Mouse (Mus musculus): ENCODE results near the gene Spg21.

The Spg21 gene

DNA sequence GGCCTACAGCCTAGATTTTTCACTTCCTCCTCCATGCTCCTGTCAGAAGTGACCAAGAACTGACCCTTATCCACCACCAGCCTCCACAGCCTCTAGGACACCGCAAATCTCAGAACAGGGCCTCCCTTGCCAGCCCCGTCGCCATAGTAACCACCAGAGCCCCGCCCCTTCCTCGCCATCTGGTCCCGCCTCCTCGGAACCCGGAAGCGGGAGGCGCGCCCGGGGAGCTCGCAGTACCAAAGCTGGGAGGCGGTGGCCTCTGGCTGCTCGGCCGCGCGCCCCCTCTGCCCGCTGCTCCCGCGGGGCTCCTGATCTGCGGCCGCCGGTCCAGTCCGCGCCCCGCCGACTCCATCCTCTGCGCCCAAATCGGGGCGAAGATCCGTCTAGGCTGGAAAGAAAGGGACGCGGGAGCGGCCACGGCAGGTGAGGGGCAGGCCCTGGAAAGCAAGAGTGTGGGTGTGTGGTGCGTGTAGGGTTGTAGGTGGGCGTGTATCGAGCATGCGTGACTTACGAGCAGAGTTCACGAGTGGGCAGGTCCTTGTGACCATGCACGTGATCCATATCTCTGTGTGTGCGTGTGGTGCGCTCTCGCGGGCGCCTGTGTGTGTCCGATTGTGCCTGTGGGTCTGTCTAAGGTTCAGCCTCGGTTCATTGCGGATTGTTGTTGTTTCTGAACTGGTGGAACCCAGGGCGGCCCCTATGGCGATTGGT lies at the start of gene Spg21:
Spg21 (plus strand) TSS at position 216 of the 711 bp plus-strand sequence.
- peak; percentile 83 for DNase-seq (ENCODE audit: low read depth, low spot score)

GRCm38 (mm10) chr9:65411326-65411725 lies 49.4 kb upstream of the Spg21 start:
- no peak for DNase-seq (ENCODE audit: low read depth, low spot score)

GRCm38 (mm10) chr9:65417738-65418137 lies 43.0 kb upstream of the Spg21 start:
- DNase-seq (ENCODE audit: low read depth, low spot score), result no peak

GRCm38 (mm10) chr9:65419633-65420032 lies 41.1 kb upstream of the Spg21 start:
- no peak for DNase-seq (ENCODE audit: low read depth, low spot score)

DNA sequence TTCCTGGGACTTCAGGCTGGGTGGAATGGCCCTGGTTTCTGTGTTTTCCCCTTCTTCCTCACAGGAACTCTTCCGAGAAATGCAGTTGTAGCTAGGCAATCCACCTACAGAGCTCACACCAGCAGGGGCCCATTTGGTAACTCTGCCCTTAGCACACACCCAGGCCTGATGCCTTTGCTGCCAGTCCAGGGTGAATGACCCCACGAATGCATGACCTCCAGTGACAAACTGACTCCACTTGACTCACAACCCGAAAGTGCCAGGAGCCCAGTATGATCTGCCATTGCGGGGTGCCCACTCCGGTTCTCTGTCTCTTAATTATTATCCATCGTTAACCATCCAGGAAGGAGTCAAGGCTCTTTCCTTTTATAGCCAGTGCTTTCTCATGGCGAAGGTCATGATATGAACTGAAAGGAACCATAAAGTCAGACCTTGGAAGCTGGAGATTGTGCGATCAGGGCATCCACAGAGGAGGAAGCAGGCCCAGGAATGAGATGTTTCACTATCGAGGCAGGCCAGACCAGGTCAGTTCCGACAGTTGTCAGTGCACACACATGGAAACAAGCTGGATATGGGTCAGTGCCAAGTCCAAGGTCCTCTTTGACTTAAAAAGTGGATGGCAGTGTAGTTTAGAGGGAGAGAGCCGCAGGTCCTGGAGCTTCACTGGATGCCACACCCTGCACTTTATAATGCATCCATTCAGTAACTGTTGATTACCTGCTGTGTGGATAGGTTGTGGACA lies 37.8 kb upstream of the Spg21 start, which contains the start of gene Slc51b:
Slc51b (minus strand) TSS at position 196 of the 742 bp plus-strand sequence.
- DNase-seq (ENCODE audit: low read depth, low spot score), result no peak

- DNase-seq (ENCODE audit: low read depth, low spot score), result no peak
Observed at GRCm38 (mm10) chr9:65424393-65424792, 36.4 kb upstream of the Spg21 start.

- DNase-seq (ENCODE audit: low read depth, low spot score), result no peak
Observed at GRCm38 (mm10) chr9:65427511-65427910, 33.2 kb upstream of the Spg21 start.

GRCm38 (mm10) chr9:65428003-65428402 lies 32.7 kb upstream of the Spg21 start:
- DNase-seq (ENCODE audit: low read depth, low spot score), result no peak

DNA sequence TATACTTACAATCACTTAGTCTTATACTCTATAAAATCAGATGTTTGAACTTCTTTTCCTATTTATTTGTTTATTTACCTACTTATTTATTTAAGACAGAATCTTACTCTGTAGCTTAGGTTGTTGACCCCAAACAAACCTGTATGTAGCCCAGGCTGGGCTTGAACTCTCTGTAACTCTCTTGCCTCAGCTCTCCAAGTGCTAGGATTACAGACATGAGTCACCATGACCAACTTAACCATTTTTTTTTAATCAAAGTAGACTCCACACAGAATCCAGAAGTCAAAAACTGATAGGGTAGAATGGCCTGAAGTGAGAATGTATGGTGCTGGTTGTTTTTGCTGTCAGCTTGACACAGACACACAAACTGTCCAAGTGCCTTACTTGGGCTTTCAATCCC lies 30.3 kb upstream of the Spg21 start:
- no peak for DNase-seq (ENCODE audit: low read depth, low spot score)

- no peak for DNase-seq (ENCODE audit: low read depth, low spot score)
Observed at GRCm38 (mm10) chr9:65430921-65431320, 29.8 kb upstream of the Spg21 start.

- peak; percentile 42 for DNase-seq (ENCODE audit: low read depth, low spot score)
Observed at GRCm38 (mm10) chr9:65432236-65432635, 28.5 kb upstream of the Spg21 start.

DNA sequence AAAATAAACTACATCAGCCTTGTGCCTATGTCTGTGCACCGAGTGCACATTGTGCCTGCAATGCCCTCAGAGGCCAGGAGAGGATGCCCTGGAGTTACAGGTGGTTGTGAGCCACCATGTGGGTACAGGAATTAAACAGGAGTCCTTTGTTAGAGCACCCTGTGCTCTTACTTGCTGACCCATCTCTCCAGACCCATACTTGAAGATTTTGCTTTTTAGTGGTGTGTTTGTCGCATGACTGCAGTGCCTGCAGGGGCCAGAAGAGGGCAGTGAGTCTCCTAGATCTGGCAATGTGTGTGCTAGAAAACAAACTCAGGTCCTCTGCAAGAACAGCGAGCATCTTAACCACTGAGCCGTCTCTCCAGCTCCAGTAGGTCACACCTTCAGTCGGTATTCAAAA lies 26.6 kb upstream of the Spg21 start:
- DNase-seq (ENCODE audit: low read depth, low spot score), result no peak

DNA sequence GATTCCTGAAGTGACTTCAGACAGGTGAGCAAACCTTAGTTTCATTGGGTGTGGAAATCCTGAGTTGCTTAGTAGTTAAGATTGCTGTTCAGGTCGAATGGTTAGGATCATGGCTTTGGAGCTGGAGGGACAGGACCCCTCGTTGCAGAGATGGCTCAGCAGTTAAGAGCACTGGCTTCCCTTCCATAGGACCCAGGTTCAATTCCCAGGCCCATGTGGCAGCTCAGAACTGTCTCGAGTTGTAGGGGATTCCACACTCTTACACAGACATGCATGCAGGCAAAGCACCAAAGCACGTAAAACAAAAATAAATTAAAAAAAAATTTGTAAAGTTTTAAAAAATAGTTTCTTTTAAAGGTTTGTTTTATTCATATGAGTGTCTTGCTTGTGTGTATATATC lies 25.5 kb upstream of the Spg21 start:
- no peak for DNase-seq (ENCODE audit: low read depth, low spot score)

GRCm38 (mm10) chr9:65435671-65436301 lies 25.0 kb upstream of the Spg21 start, which contains the start of gene Mtfmt:
TSS of gene Mtfmt (plus strand) at chr9:65435782.
- peak; percentile 81 for DNase-seq (ENCODE audit: low read depth, low spot score)

DNA sequence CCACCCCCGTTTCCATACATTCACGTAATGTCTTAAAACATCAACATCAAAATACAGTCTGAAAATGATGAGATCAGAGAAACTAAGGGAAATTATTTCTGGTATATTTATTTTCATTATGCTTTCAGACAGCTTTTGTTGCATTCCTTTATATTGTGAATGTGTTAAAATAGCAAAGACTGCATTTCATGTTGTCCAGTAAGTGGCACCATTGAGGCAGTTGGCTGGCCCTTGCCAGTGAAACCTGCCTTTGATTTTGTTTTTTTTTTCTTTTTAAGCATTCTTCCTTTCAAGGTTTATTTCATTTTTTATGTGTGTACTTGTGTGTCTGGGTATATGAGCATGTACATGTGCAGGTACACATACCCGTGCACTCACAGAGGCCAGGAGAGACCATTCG lies 16.1 kb upstream of the Spg21 start:
- DNase-seq (ENCODE audit: low read depth, low spot score), result no peak

GRCm38 (mm10) chr9:65447951-65448350 lies 12.8 kb upstream of the Spg21 start:
- DNase-seq (ENCODE audit: low read depth, low spot score), result no peak

DNA sequence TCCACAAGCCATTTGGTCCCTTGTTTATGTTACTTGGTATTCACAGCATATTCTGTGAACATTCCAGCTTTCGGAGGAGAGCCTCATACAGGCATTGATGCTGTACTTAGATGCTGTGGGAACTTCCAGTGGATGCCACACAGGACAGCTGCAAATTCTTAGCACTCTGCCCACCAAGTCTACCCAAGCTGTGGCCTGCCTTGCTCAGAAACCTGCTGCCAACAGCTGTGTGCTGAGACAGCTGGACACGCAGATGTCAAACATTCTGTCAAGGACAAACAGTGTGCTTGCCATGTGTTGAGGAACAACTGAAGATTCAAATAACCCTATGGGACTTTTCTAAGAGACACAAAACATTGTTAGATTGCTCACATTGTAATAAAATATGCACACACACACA lies 1.8 kb upstream of the Spg21 start:
- DNase-seq (ENCODE audit: low read depth, low spot score), result no peak

DNA sequence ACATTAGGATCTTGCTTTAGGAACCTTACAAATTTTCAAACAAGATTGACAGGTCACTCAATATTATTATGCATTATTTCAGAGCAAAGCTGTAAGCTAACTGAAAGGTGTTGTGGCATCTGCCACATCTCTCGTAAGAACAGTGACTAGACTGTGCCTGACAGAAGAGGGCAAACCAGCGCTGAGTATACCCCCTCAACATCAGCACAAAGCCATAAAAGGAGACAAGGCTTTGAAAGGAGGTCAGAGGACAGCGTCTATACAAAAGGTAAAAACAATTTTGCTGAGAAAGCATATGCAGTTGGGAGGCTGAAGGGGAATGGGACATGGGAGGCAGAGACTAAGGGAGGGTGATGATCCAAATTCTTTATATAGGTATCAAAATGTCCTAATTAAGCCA lies 549 bp upstream of the Spg21 start:
- no peak for DNase-seq (ENCODE audit: low read depth, low spot score)

DNA sequence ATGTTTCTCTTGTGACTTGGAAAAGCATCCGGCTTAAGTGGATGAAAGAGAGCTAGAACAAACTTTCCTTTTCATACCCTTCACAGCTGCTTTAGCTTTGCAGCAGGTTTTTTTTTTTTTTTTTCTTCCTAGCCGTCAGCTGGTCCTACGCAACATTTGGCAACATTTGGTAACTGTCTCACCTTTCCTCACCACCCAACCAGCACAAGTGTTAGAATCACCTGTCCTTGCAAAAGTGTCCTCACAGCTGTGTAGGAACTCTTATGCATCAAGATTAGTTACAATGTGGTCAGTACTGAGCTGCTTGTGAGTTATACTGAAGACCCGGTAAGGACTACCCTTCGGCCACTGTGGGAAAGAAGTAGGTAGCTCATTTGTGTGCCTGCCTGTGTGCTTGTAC lies 1.8 kb downstream of the Spg21 start:
- no peak for DNase-seq (ENCODE audit: low read depth, low spot score)

DNA sequence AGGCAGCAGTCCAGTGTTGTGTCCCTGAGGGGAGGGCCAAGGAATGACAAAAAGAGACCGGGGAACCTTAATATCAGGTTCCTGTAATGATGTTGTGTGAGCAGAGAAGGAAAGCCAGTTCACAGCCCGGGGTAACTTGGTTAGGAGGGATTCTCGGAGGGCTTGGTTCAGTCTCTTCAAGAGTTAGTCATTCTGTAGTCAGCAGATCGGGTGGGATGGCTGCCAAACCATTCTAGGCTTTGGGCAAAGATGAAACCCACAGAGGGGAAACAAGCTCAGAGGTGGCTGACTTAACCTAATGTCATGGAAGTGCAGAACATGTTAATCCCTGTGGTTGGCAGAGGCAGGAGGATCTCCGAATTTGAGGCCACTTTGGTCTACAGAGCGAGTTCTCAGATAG lies 3.4 kb downstream of the Spg21 start:
- no peak for DNase-seq (ENCODE audit: low read depth, low spot score)

GRCm38 (mm10) chr9:65465241-65465640 lies 4.5 kb downstream of the Spg21 start:
- DNase-seq (ENCODE audit: low read depth, low spot score), result no peak

GRCm38 (mm10) chr9:65467686-65468085 lies 6.9 kb downstream of the Spg21 start:
- no peak for DNase-seq (ENCODE audit: low read depth, low spot score)

DNA sequence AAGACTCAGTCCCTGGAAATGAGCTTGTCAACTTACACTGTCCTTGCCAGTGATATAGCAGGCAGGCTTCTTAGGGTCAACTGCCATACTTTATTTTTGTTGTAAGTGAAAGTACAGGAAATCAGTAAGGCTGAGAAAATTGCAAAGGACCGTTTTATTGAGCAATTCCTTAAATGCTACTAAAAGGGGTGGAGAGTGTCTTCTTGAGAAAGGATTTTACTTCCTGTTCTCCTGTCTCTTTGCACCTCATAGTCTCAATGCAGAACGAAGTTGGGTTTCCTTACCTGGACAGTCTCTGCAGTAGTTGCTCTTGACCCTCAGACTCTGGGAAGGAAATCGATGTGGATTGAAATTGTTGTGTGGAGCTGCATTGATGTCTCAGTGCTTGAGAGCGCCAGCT lies 12.0 kb downstream of the Spg21 start:
- DNase-seq (ENCODE audit: low read depth, low spot score), result no peak

Data from brain, embryonic 18.5 days (tissue).